Mouse (Mus musculus) C2C12 (cell line): ENCODE measurements around the gene Gm4450.

Experiments used
- CEBPB ChIP-seq: IDR thresholded peaks from one replicate; pipeline ENCODE4 v1.6.1; 2011; ENCODE audit warnings: low read depth, mild to moderate bottlenecking, control low read depth, moderate library complexity
- CTCF ChIP-seq: IDR thresholded peaks from one replicate; pipeline ENCODE4 v1.5.1; 2011; ENCODE audit not compliant: control insufficient read depth, insufficient read depth, insufficient read length
- FOSL1 ChIP-seq: IDR thresholded peaks from one replicate; pipeline ENCODE4 v1.8.0; 2011; ENCODE audit warnings: mild to moderate bottlenecking, low read length; ENCODE audit not compliant: poor library complexity, insufficient read depth, severe bottlenecking
- MAX ChIP-seq: IDR thresholded peaks from one replicate; pipeline ENCODE4 v1.6.1; 2011; ENCODE audit warnings: mild to moderate bottlenecking, control low read depth
- MYOD1 ChIP-seq: IDR thresholded peaks from one replicate; pipeline ENCODE4 v1.6.1; 2011; ENCODE audit warnings: low read depth; ENCODE audit not compliant: control insufficient read depth, insufficient read length
- MYOG ChIP-seq: IDR thresholded peaks from one replicate; pipeline ENCODE4 v1.6.1; 2011; ENCODE audit not compliant: control insufficient read depth, insufficient read length; ENCODE audit errors: extremely low read depth
- USF1 ChIP-seq: IDR thresholded peaks from one replicate; pipeline ENCODE4 v1.6.1; 2011; ENCODE audit warnings: low read depth, mild to moderate bottlenecking, control low read depth, moderate library complexity

DNA sequence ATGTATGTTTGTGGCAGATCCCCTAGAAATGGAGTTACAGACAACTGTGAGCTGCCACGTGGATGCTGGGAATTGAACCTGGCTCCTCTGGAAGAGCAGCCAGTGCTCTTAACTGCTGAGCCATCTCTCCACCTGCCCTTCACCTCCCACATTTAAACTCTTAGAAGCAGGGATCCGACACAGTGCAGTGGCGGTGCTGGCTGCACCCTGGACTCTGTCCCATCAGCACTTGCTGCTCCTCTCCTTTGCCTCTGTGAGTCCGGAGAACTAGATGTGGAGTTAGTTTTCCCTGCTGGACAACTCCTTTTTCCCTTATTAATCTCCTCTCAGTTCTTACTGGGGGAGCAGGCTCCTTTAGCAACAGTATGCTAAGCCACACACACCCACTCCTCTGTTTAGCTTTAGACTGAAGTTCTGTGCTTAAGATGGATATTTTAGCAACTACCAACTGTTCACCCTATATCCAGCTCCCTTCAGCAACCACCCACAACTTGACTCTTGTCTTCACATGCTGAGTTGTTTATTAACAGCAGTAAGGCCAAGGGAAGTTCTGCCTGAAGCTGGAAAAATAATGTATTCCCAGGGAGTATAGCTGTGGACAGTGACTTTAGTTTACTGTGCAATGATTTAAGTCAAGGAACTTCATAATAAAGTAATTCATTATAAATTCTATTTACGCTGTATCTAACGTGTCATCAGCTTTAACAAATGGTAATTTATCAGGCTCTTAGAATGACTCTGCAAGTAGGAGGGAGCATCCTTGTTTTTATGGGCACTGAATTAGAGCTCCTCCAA is 37.7 kb downstream of the Gm4450 start:
- TF ChIP-seq CTCF (no peak), CEBPB (no peak), USF1 (no peak), MYOD1 (no peak), MYOG (no peak), MAX (no peak), FOSL1 (no peak)
